Comparison of ENCODE assay signal across 8 mouse cellular contexts in genomic region chr17:36252250-36252876, GRCm38 (mm10). TPM values are rescaled to one million over a fixed set of nuclear protein-coding genes. Genes with fewer than 3 reads are reported as not detected.
DNase-seq lines count a peak whose midpoint lies in the region; ATAC-seq and TF ChIP-seq lines count a peak whose summit lies in the region.
"Had no signal": no experiment of that assay in that cellular context is flagged by ENCODE, and none has a peak within 500 bp of the region (broad histone marks: within the 10 kb centered on the region; RNA-seq: fewer than 3 reads in every experiment).

No protein-coding gene starts in this region.

- peak overlapping the region; percentile 9 to 37; a peak in 3 of 4 replicates for H3K4me3 ChIP-seq in MEL (ENCODE audit: control insufficient read depth in 1 of 2, insufficient read depth in 1 of 2, low read depth in 2 of 2, low read length in 2 of 2)
- peak overlapping the region; percentile 37 for H3K4me3 ChIP-seq in bone marrow macrophage, adult 2 months (ENCODE audit: insufficient read depth, low read length)
- peak overlapping the region; percentile 18; the same call in 1 of the 2 replicates for H3K4me3 ChIP-seq in hindbrain, embryonic 11.5 days (ENCODE audit: low read depth, low read length)
- peak overlapping the region; percentile 21; the same call in 1 of the 2 replicates for H3K4me3 ChIP-seq in liver, embryonic 13.5 days (replicated peaks)

- H3K9me3 ChIP-seq in MEL (replicated peaks; ENCODE audit: insufficient read depth, low read length), result no peaks in the 10 kb centered on the region
- H3K9me3 ChIP-seq in hindbrain, embryonic 11.5 days (ENCODE audit: control insufficient read depth, low read length), result no peaks in the 10 kb centered on the region
- no peaks in the 10 kb centered on the region for H3K9me3 ChIP-seq in liver, embryonic 13.5 days (replicated peaks)

- peak overlapping the region; percentile 26; the same call in 1 of the 2 replicates for H3K4me2 ChIP-seq in hindbrain, embryonic 11.5 days (replicated peaks; ENCODE audit: low read depth, low read length)
- H3K4me2 ChIP-seq in liver, embryonic 13.5 days, result peak overlapping the region; percentile 41

- peaks cover 0 to 6% of the 10 kb centered on the region in 2 experiments; a peak in 1 of 4 replicates for H3K4me1 ChIP-seq in MEL (ENCODE audit: control insufficient read depth in 1 of 2, insufficient read depth in 2 of 2, low read length in 2 of 2)
- peaks cover 12% of the 10 kb centered on the region for H3K4me1 ChIP-seq in bone marrow macrophage, adult 2 months (ENCODE audit: control insufficient read depth, insufficient read depth, low read length)
- H3K4me1 ChIP-seq in hindbrain, embryonic 11.5 days (replicated peaks; ENCODE audit: control insufficient read depth, insufficient read depth, low read length), result no peaks in the 10 kb centered on the region
- H3K4me1 ChIP-seq in liver, embryonic 13.5 days (replicated peaks), result peaks cover 11% of the 10 kb centered on the region

- peaks cover 0 to 6% of the 10 kb centered on the region in 2 experiments; a peak in 2 of 4 replicates for H3K36me3 ChIP-seq in MEL (ENCODE audit: control insufficient read depth in 1 of 2, insufficient read depth in 2 of 2, low read length in 2 of 2)
- H3K36me3 ChIP-seq in hindbrain, embryonic 11.5 days (ENCODE audit: control insufficient read depth, insufficient read depth, low read length), result no peaks in the 10 kb centered on the region
- peaks cover 8% of the 10 kb centered on the region for H3K36me3 ChIP-seq in liver, embryonic 13.5 days

- DNase-seq in MEL (ENCODE audit: low read depth, low spot score), result peak; percentile 49
- peak; percentile 39 for DNase-seq in hindbrain, embryonic 11.5 days (ENCODE audit: low spot score)
- DNase-seq in liver, embryonic 13.5 days, result no peak
- DNase-seq in monocyte, adult 2 months (ENCODE audit: low read depth in 1 of 2, low spot score in 2 of 2), result peak; percentile 14 to 56
- DNase-seq in cerebellum, adult 9-10 months, result no peak
- no peak for DNase-seq in gastrocnemius, adult 18-20 months (ENCODE audit: low spot score)

- TF ChIP-seq EP300 in MEL (IDR thresholded peaks at IDR 0.05; ENCODE audit: low read depth in 1 of 2, low read length in 2 of 2), result no peak

- H3K9ac ChIP-seq in MEL (ENCODE audit: control insufficient read depth, low read depth, low read length, poor library complexity, severe bottlenecking), result no peak overlapping the region
- no peak overlapping the region for H3K9ac ChIP-seq in hindbrain, embryonic 11.5 days (ENCODE audit: low read depth, low read length)
- no peak overlapping the region for H3K9ac ChIP-seq in liver, embryonic 13.5 days

- TF ChIP-seq CTCF in MEL (IDR thresholded peaks at IDR 0.05 in 2 of 3, conservative IDR thresholded peaks at IDR 0.05 in 1 of 3; ENCODE audit: control insufficient read depth in 1 of 3, insufficient read depth in 1 of 3, low read depth in 2 of 3, low read length in 3 of 3, poor library complexity in 1 of 3, severe bottlenecking in 1 of 3), result no peak
- TF ChIP-seq CTCF in bone marrow macrophage, adult 2 months (IDR thresholded peaks at IDR 0.05; ENCODE audit: low read depth, low read length), result no peak

- no peak overlapping the region for H3K27ac ChIP-seq in MEL (ENCODE audit: control insufficient read depth, low read depth, low read length)
- peak overlapping the region; percentile 73 for H3K27ac ChIP-seq in bone marrow macrophage, adult 2 months (ENCODE audit: insufficient read depth, low read depth, low read length)
- no peak overlapping the region for H3K27ac ChIP-seq in hindbrain, embryonic 11.5 days (ENCODE audit: low read depth, low read length)
- no peak overlapping the region for H3K27ac ChIP-seq in liver, embryonic 13.5 days

- 14% methylated on average over 25 of the region's 25 CpGs for WGBS in hindbrain, embryonic 11.5 days
- WGBS in liver, embryonic 13.5 days (ENCODE audit: insufficient replicate concordance), result 5% methylated on average over 25 of the region's 25 CpGs

- peaks cover 5% of the 10 kb centered on the region for H3K79me2 ChIP-seq in MEL (ENCODE audit: control insufficient read depth, insufficient read depth, low read length, poor library complexity)

- TF ChIP-seq POLR2A in MEL (IDR thresholded peaks at IDR 0.05; ENCODE audit: control insufficient read depth in 1 of 2, insufficient read depth in 1 of 2, low read depth in 1 of 2, low read length in 2 of 2, poor library complexity in 1 of 2), result no peak
- no peak for TF ChIP-seq POLR2A in bone marrow macrophage, adult 2 months (IDR thresholded peaks at IDR 0.05; ENCODE audit: borderline replicate concordance, low read depth, low read length)

- no peaks in the 10 kb centered on the region; a peak in 1 of 4 replicates for H3K27me3 ChIP-seq in MEL (ENCODE audit: control insufficient read depth in 1 of 2, insufficient read depth in 2 of 2, low read length in 2 of 2)
- H3K27me3 ChIP-seq in hindbrain, embryonic 11.5 days (ENCODE audit: control insufficient read depth, insufficient read depth, low read length), result peaks cover 11% of the 10 kb centered on the region
- peaks cover 53% of the 10 kb centered on the region for H3K27me3 ChIP-seq in liver, embryonic 13.5 days

- TF ChIP-seq RAD21 in MEL (IDR thresholded peaks at IDR 0.05; ENCODE audit: low read depth, low read length), result no peak

- ATAC-seq in hindbrain, embryonic 11.5 days (ENCODE audit: low FRiP score), result no peak
- peak; percentile 39 for ATAC-seq in liver, embryonic 13.5 days (ENCODE audit: low read depth)

TF ChIP-seq in MEL, 35 proteins besides CTCF, POLR2A, EP300 and RAD21 (continues in another document):
- TF ChIP-seq ZKSCAN1 (IDR thresholded peaks at IDR 0.05; ENCODE audit: low read depth, low read length) (no peak), GABPA (IDR thresholded peaks at IDR 0.05; ENCODE audit: low read depth, low read length) (no peak), MYC (IDR thresholded peaks at IDR 0.05; ENCODE audit: low read depth, low read length) (no peak), NELFE (IDR thresholded peaks at IDR 0.05; ENCODE audit: low read depth, low read length) (no peak), TAL1 (IDR thresholded peaks at IDR 0.05; ENCODE audit: low read length) (no peak), ETS1 (IDR thresholded peaks at IDR 0.05; ENCODE audit: low read depth, low read length) (peak; percentile 45; the same call in 1 of the 2 replicates), UBTF (IDR thresholded peaks at IDR 0.05; ENCODE audit: borderline replicate concordance, insufficient read depth, low read depth, low read length) (no peak), JUND (IDR thresholded peaks at IDR 0.05; ENCODE audit: low read depth, low read length) (no peak), MYB (IDR thresholded peaks at IDR 0.05; ENCODE audit: low read depth, low read length) (no peak), SMC3 (IDR thresholded peaks at IDR 0.05; ENCODE audit: low read depth, low read length) (no peak), ELF1 (IDR thresholded peaks at IDR 0.05; ENCODE audit: low read depth, low read length) (no peak), ZMIZ1 (IDR thresholded peaks at IDR 0.05; ENCODE audit: low read depth, low read length) (no peak), USF2 (IDR thresholded peaks at IDR 0.05; ENCODE audit: borderline replicate concordance in 1 of 2, insufficient read depth in 1 of 2, low read depth in 1 of 2, low read length in 2 of 2) (0 out of 4 replicates have a peak, but pooled peaks of 1 of the 2 experiments have one; percentile 21), MEF2A (IDR thresholded peaks at IDR 0.05; ENCODE audit: extremely low read depth, insufficient replicate concordance, low read depth, low read length, poor library complexity, severe bottlenecking) (no peak), CHD1 (IDR thresholded peaks at IDR 0.05; ENCODE audit: low read depth, low read length) (no peak), GATA1 (IDR thresholded peaks at IDR 0.05; ENCODE audit: low read depth, low read length) (no peak), MAZ (IDR thresholded peaks at IDR 0.05; ENCODE audit: low read depth, low read length) (no peak), KAT2A (conservative IDR thresholded peaks at IDR 0.05; ENCODE audit: low read depth, low read length) (no peak), E2F4 (IDR thresholded peaks at IDR 0.05; ENCODE audit: borderline replicate concordance, low read depth, low read length) (no peak), NRF1 (IDR thresholded peaks at IDR 0.05; ENCODE audit: insufficient read depth, low read depth, low read length, poor library complexity, severe bottlenecking) (no peak), CHD2 (IDR thresholded peaks at IDR 0.05; ENCODE audit: low read length) (no peak), POLR2AphosphoS5 (IDR thresholded peaks at IDR 0.05; ENCODE audit: borderline replicate concordance, low read depth, low read length) (no peak), USF1 (IDR thresholded peaks at IDR 0.05; ENCODE audit: low read depth, low read length) (peak; percentile 74)

RNA-seq across cellular contexts. Expression of gene Rpp21, which starts 5.5 kb away (rescaled TPM):
- total RNA-seq in MEL (2012; rRNA removed), result 57.8 and 63.8 TPM in 2 replicates
- polyA plus RNA-seq in MEL (2012; ENCODE audit: insufficient read depth in 1 of 2, insufficient read length in 2 of 2, low read depth in 1 of 2, low replicate concordance in 2 of 2, missing spikeins in 1 of 2), result 100 to 1,000 TPM in 1 of 2 experiments, not detected in 1; 116 TPM
- polyA plus RNA-seq in bone marrow macrophage, adult 2 months (2012; ENCODE audit: insufficient read depth, insufficient read length, missing spikeins), result 69.5 and 84.4 TPM in 2 replicates
- 86.4 and 91.0 TPM in 2 replicates for polyA plus RNA-seq in hindbrain, embryonic 11.5 days (2014; fragmentation: Nextera tagmentation; extraction: Ambion mirVana)
- polyA plus RNA-seq in liver, embryonic 13.5 days (2015; fragmentation: Nextera tagmentation; extraction: Ambion mirVana), result 60.0 and 75.1 TPM in 2 replicates
- total RNA-seq in gastrocnemius, adult 18-20 months (2021), result 10 to 100 TPM; 36.5 to 44.5 TPM

RNA-seq across cellular contexts. Expression of gene Trim39, which starts 19.7 kb away (rescaled TPM):
- total RNA-seq in MEL (2012; rRNA removed), result 9.4 and 13.5 TPM in 2 replicates
- 10 to 100 TPM in 1 of 2 experiments, not detected in 1; 16.0 TPM for polyA plus RNA-seq in MEL (2012; ENCODE audit: insufficient read depth in 1 of 2, insufficient read length in 2 of 2, low read depth in 1 of 2, low replicate concordance in 2 of 2, missing spikeins in 1 of 2)
- polyA plus RNA-seq in bone marrow macrophage, adult 2 months (2012; ENCODE audit: insufficient read depth, insufficient read length, missing spikeins), result 14.5 and 14.8 TPM in 2 replicates
- polyA plus RNA-seq in hindbrain, embryonic 11.5 days (2014; fragmentation: Nextera tagmentation; extraction: Ambion mirVana), result 19.5 and 22.3 TPM in 2 replicates
- polyA plus RNA-seq in liver, embryonic 13.5 days (2015; fragmentation: Nextera tagmentation; extraction: Ambion mirVana), result 6.1 and 6.7 TPM in 2 replicates
- 1 to 10 TPM; 6.2 to 6.6 TPM for total RNA-seq in gastrocnemius, adult 18-20 months (2021)

RNA-seq across cellular contexts. Expression of gene H2-M10.2, which starts 33.9 kb away (rescaled TPM):
- total RNA-seq in MEL (2012; rRNA removed), result not detected in 2 replicates
- not detected for polyA plus RNA-seq in MEL (2012; ENCODE audit: insufficient read depth in 1 of 2, insufficient read length in 2 of 2, low read depth in 1 of 2, low replicate concordance in 2 of 2, missing spikeins in 1 of 2)
- not detected in 2 replicates for polyA plus RNA-seq in bone marrow macrophage, adult 2 months (2012; ENCODE audit: insufficient read depth, insufficient read length, missing spikeins)
- polyA plus RNA-seq in hindbrain, embryonic 11.5 days (2014; fragmentation: Nextera tagmentation; extraction: Ambion mirVana), result not detected in 2 replicates
- not detected in 2 replicates for polyA plus RNA-seq in liver, embryonic 13.5 days (2015; fragmentation: Nextera tagmentation; extraction: Ambion mirVana)
- total RNA-seq in gastrocnemius, adult 18-20 months (2021), result not detected
- total RNA-seq: heart, adult 18-20 months had no signal

Comparison
In these comparisons a context has a peak if more than half of its experiments do, and no peak if none do; other contexts are left out.
1. DNase-seq: peak in MEL (single experiment), hindbrain, embryonic 11.5 days (single experiment) and monocyte, adult 2 months (2 of 2); none in liver, embryonic 13.5 days (single experiment), cerebellum, adult 9-10 months (single experiment) and gastrocnemius, adult 18-20 months (single experiment).
2. Peak in every context shown above with its lines, with median percentiles within 50 percentile points of each other: H3K4me3 ChIP-seq.